Mouse (Mus musculus) intestine, embryonic 15.5 days (tissue): ENCODE measurements around the gene Ankrd55. TPM values are rescaled to one million over a fixed set of nuclear protein-coding genes. Genes with fewer than 3 reads are reported as not detected.

Experiments
- ATAC-seq: fragments of 200-750 bp; cut with Nextera tagmentation; 2 replicates; pipeline ENCODE4 v1.8.0; 2017; ENCODE audit warnings: moderate TSS enrichment, moderate library complexity
- H3K27ac ChIP-seq: fragments of 300-500 bp; sonication (generic); 2 replicates; pipeline ENCODE4 v1.5.1; 2015; ENCODE audit warnings: mild to moderate bottlenecking, inconsistent platforms
- H3K27me3 ChIP-seq: fragments of 300-500 bp; sonication (generic); replicated peaks from 2 replicates; pipeline ENCODE4 v1.6.1; 2015; ENCODE audit warnings: inconsistent platforms
- H3K36me3 ChIP-seq: fragments of 300-500 bp; sonication (generic); 2 replicates; pipeline ENCODE4 v1.6.1; 2015; ENCODE audit warnings: inconsistent platforms
- H3K4me1 ChIP-seq: fragments of 300-500 bp; sonication (generic); replicated peaks from 2 replicates; pipeline ENCODE4 v1.6.1; 2015; ENCODE audit warnings: inconsistent platforms
- H3K4me2 ChIP-seq: fragments of 300-500 bp; sonication (generic); replicated peaks from 2 replicates; pipeline ENCODE4 v1.6.1; 2015; ENCODE audit warnings: mild to moderate bottlenecking, inconsistent platforms
- H3K4me3 ChIP-seq: fragments of 300-500 bp; sonication (generic); replicated peaks from 2 replicates; pipeline ENCODE4 v1.5.1; 2015; ENCODE audit warnings: inconsistent platforms
- H3K9ac ChIP-seq: fragments of 300-500 bp; sonication (generic); 2 replicates; pipeline ENCODE4 v1.6.1; 2015; ENCODE audit warnings: inconsistent platforms
- H3K9me3 ChIP-seq: fragments of 300-500 bp; sonication (generic); 2 replicates; pipeline ENCODE4 v1.6.1; 2016; ENCODE audit warnings: inconsistent platforms
- WGBS: fragments of 180-500 bp; shearing (Covaris S2); methylation state at CpG from one replicate; pipeline ENCODE4 v1.1.7; 2015; 5-methylcytosine and 5-hydroxymethylcytosine counted together
- polyA plus RNA-seq: library from polyadenylated mRNA; unstranded; fragments of >200 nt; fragmentation: Nextera tagmentation; extraction: Ambion mirVana; gene quantifications from 2 replicates; pipeline ENCODE4 v1.2.1, GENCODE M21; 2015

Ankrd55 gene
- polyA plus RNA-seq, 1 experiment from 2014 or later, result 0.21 TPM

- 27% methylated on average over 5 of the region's 5 CpGs for WGBS
- H3K27me3 ChIP-seq, result no peaks in the 10 kb centered on the region
- no peaks in the 10 kb centered on the region for H3K36me3 ChIP-seq
- no peaks in the 10 kb centered on the region for H3K9me3 ChIP-seq
- H3K4me2 ChIP-seq, result no peak overlapping the region
- no peaks in the 10 kb centered on the region for H3K4me1 ChIP-seq
- no peak overlapping the region for H3K27ac ChIP-seq
- H3K9ac ChIP-seq, result no peak overlapping the region
- no peak overlapping the region for H3K4me3 ChIP-seq
- no peak for ATAC-seq
These were observed 16.2 kb upstream of the Ankrd55 start for GRCm38 (mm10) chr13:112271901-112272537.

- no peaks in the 10 kb centered on the region for H3K27me3 ChIP-seq
- H3K27ac ChIP-seq, result no peak overlapping the region
- no peaks in the 10 kb centered on the region for H3K9me3 ChIP-seq
- H3K9ac ChIP-seq, result no peak overlapping the region
- no peak overlapping the region for H3K4me3 ChIP-seq
- no peak overlapping the region for H3K4me2 ChIP-seq
- no peak for ATAC-seq
- no peaks in the 10 kb centered on the region for H3K36me3 ChIP-seq
- H3K4me1 ChIP-seq, result no peaks in the 10 kb centered on the region
- 92% methylated on average over 3 of the region's 3 CpGs for WGBS
These were observed 13.6 kb upstream of the Ankrd55 start for GRCm38 (mm10) chr13:112274636-112275035.

- H3K4me3 ChIP-seq, result no peak overlapping the region
- no peaks in the 10 kb centered on the region for H3K36me3 ChIP-seq
- WGBS, result 85% methylated on average over 8 of the region's 8 CpGs
- H3K27ac ChIP-seq, result no peak overlapping the region
- no peak overlapping the region for H3K9ac ChIP-seq
- H3K4me1 ChIP-seq, result no peaks in the 10 kb centered on the region
- H3K9me3 ChIP-seq, result no peaks in the 10 kb centered on the region
- H3K27me3 ChIP-seq, result no peaks in the 10 kb centered on the region
- ATAC-seq, result no peak
- no peak overlapping the region for H3K4me2 ChIP-seq
These were observed 12.3 kb upstream of the Ankrd55 start for GRCm38 (mm10) chr13:112275951-112276350.

GRCm38 (mm10) chr13:112277544-112277943, 10.7 kb upstream of the Ankrd55 start:
- no peak overlapping the region for H3K9ac ChIP-seq
- H3K4me2 ChIP-seq, result no peak overlapping the region
- no peaks in the 10 kb centered on the region for H3K36me3 ChIP-seq
- ATAC-seq, result no peak
- H3K4me1 ChIP-seq, result no peaks in the 10 kb centered on the region
- H3K4me3 ChIP-seq, result no peak overlapping the region
- 52% methylated on average over 5 of the region's 5 CpGs for WGBS
- H3K27ac ChIP-seq, result no peak overlapping the region
- H3K9me3 ChIP-seq, result no peaks in the 10 kb centered on the region
- no peaks in the 10 kb centered on the region for H3K27me3 ChIP-seq

- Histone ChIP-seq H3K27me3 (no peaks in the 10 kb centered on the region), H3K36me3 (no peaks in the 10 kb centered on the region), H3K27ac (no peak overlapping the region), H3K9me3 (no peaks in the 10 kb centered on the region), H3K4me2 (no peak overlapping the region), H3K4me3 (no peak overlapping the region), H3K9ac (no peak overlapping the region), H3K4me1 (no peaks in the 10 kb centered on the region)
- 56% methylated on average over 7 of the region's 7 CpGs for WGBS
- ATAC-seq, result no peak
These were observed 10.0 kb upstream of the Ankrd55 start for GRCm38 (mm10) chr13:112278251-112278650.

- Histone ChIP-seq H3K27ac (no peak overlapping the region), H3K4me3 (no peak overlapping the region), H3K27me3 (no peaks in the 10 kb centered on the region), H3K9me3 (no peaks in the 10 kb centered on the region), H3K9ac (no peak overlapping the region), H3K4me1 (peaks cover 9% of the 10 kb centered on the region), H3K4me2 (no peak overlapping the region), H3K36me3 (no peaks in the 10 kb centered on the region)
- no peak for ATAC-seq
- WGBS, result 80% methylated on average over 1 of the region's 1 CpGs
These were observed 1.1 kb upstream of the Ankrd55 start for GRCm38 (mm10) chr13:112287135-112287534.

GRCm38 (mm10) chr13:112287571-112288224, 553 bp upstream of the Ankrd55 start:
- 37% methylated on average over 6 of the region's 6 CpGs for WGBS
- H3K4me1 ChIP-seq, result peaks cover 9% of the 10 kb centered on the region
- no peaks in the 10 kb centered on the region for H3K27me3 ChIP-seq
- H3K36me3 ChIP-seq, result no peaks in the 10 kb centered on the region
- H3K27ac ChIP-seq, result no peak overlapping the region
- 0 out of 2 replicates have a peak overlapping the region, but pooled peaks have one; percentile 24 for H3K4me3 ChIP-seq
- no peak overlapping the region for H3K9ac ChIP-seq
- H3K9me3 ChIP-seq, result no peaks in the 10 kb centered on the region
- ATAC-seq, result peak; percentile 69
- H3K4me2 ChIP-seq, result peak overlapping the region; percentile 58

- WGBS, result 66% methylated on average over 9 of the region's 9 CpGs
- Histone ChIP-seq H3K4me3 (no peak overlapping the region), H3K9ac (no peak overlapping the region), H3K36me3 (no peaks in the 10 kb centered on the region), H3K27ac (no peak overlapping the region), H3K27me3 (no peaks in the 10 kb centered on the region), H3K9me3 (no peaks in the 10 kb centered on the region), H3K4me2 (no peak overlapping the region), H3K4me1 (peaks cover 9% of the 10 kb centered on the region)
- no peak for ATAC-seq
These were observed 1.1 kb downstream of the Ankrd55 start for GRCm38 (mm10) chr13:112289338-112289737.

- no peak for ATAC-seq
- Histone ChIP-seq H3K9me3 (no peaks in the 10 kb centered on the region), H3K9ac (no peak overlapping the region), H3K4me2 (no peak overlapping the region), H3K27ac (no peak overlapping the region), H3K4me3 (no peak overlapping the region), H3K4me1 (peaks cover 9% of the 10 kb centered on the region), H3K36me3 (no peaks in the 10 kb centered on the region), H3K27me3 (no peaks in the 10 kb centered on the region)
- 54% methylated on average over 4 of the region's 4 CpGs for WGBS
These were observed 1.7 kb downstream of the Ankrd55 start for GRCm38 (mm10) chr13:112289981-112290380.

GRCm38 (mm10) chr13:112292489-112292888, 4.2 kb downstream of the Ankrd55 start:
- WGBS, result 49% methylated on average over 4 of the region's 4 CpGs
- no peak overlapping the region for H3K4me3 ChIP-seq
- no peak overlapping the region for H3K27ac ChIP-seq
- H3K36me3 ChIP-seq, result no peaks in the 10 kb centered on the region
- no peaks in the 10 kb centered on the region for H3K9me3 ChIP-seq
- H3K9ac ChIP-seq, result no peak overlapping the region
- no peak overlapping the region for H3K4me2 ChIP-seq
- H3K27me3 ChIP-seq, result no peaks in the 10 kb centered on the region
- ATAC-seq, result no peak
- peaks cover 9% of the 10 kb centered on the region for H3K4me1 ChIP-seq

- H3K36me3 ChIP-seq, result no peaks in the 10 kb centered on the region
- no peak overlapping the region for H3K9ac ChIP-seq
- no peaks in the 10 kb centered on the region for H3K9me3 ChIP-seq
- WGBS, result 93% methylated on average over 6 of the region's 6 CpGs
- peaks cover 7% of the 10 kb centered on the region for H3K4me1 ChIP-seq
- no peak overlapping the region for H3K4me2 ChIP-seq
- ATAC-seq, result no peak
- H3K4me3 ChIP-seq, result no peak overlapping the region
- no peak overlapping the region for H3K27ac ChIP-seq
- H3K27me3 ChIP-seq, result no peaks in the 10 kb centered on the region
These were observed 4.8 kb downstream of the Ankrd55 start for GRCm38 (mm10) chr13:112293092-112293491.

GRCm38 (mm10) chr13:112294446-112294845, 6.2 kb downstream of the Ankrd55 start:
- H3K36me3 ChIP-seq, result no peaks in the 10 kb centered on the region
- no peak overlapping the region for H3K4me2 ChIP-seq
- H3K9me3 ChIP-seq, result no peaks in the 10 kb centered on the region
- H3K27me3 ChIP-seq, result no peaks in the 10 kb centered on the region
- WGBS, result 90% methylated on average over 6 of the region's 6 CpGs
- no peak overlapping the region for H3K9ac ChIP-seq
- no peak for ATAC-seq
- H3K27ac ChIP-seq, result no peak overlapping the region
- H3K4me3 ChIP-seq, result no peak overlapping the region
- no peaks in the 10 kb centered on the region for H3K4me1 ChIP-seq

- 85% methylated on average over 6 of the region's 6 CpGs for WGBS
- no peaks in the 10 kb centered on the region for H3K27me3 ChIP-seq
- no peak for ATAC-seq
- H3K4me2 ChIP-seq, result no peak overlapping the region
- H3K36me3 ChIP-seq, result no peaks in the 10 kb centered on the region
- H3K27ac ChIP-seq, result no peak overlapping the region
- no peaks in the 10 kb centered on the region for H3K4me1 ChIP-seq
- H3K9me3 ChIP-seq, result no peaks in the 10 kb centered on the region
- H3K9ac ChIP-seq, result no peak overlapping the region
- no peak overlapping the region for H3K4me3 ChIP-seq
These were observed 9.5 kb downstream of the Ankrd55 start for GRCm38 (mm10) chr13:112297781-112298180.
